7 mouse cellular contexts compared by ENCODE assay signal in genomic region chr17:45663106-45663919, GRCm38 (mm10). TPM values are rescaled to one million over a fixed set of nuclear protein-coding genes. Genes with fewer than 3 reads are reported as not detected.
DNase-seq lines count a peak whose midpoint lies in the region; ATAC-seq and TF ChIP-seq lines count a peak whose summit lies in the region.

No protein-coding gene starts in this region.

- ATAC-seq in intestine, embryonic 16.5 days: peak; percentile 46

- no peaks in the 10 kb centered on the region for H3K9me3 ChIP-seq in intestine, embryonic 16.5 days (ENCODE audit: control insufficient read depth, low read length)
- H3K9me3 ChIP-seq in midbrain, embryonic 10.5 days (replicated peaks): no peaks in the 10 kb centered on the region

- intact Hi-C loops in left cerebral cortex, postnatal 25 days (cut with DNase I): loop anchor here (2.0 kb wide), 1 partner anchor 55 kb away; no protein-coding TSS in a partner anchor

- no peaks in the 10 kb centered on the region for H3K36me3 ChIP-seq in intestine, embryonic 16.5 days (ENCODE audit: control insufficient read depth, insufficient read depth, low read length)
- peaks cover 79% of the 10 kb centered on the region for H3K36me3 ChIP-seq in midbrain, embryonic 10.5 days
- peaks cover 27% of the 10 kb centered on the region for H3K36me3 ChIP-seq in small intestine, adult 2 months (ENCODE audit: control insufficient read depth, insufficient read depth, low read length)

- TF ChIP-seq CTCF in cortical plate, adult 2 months (IDR thresholded peaks at IDR 0.05; ENCODE audit: extremely low read depth, insufficient read depth, low read length): peak; percentile 75
- peak; percentile 99 for TF ChIP-seq CTCF in small intestine, adult 2 months (IDR thresholded peaks at IDR 0.05; ENCODE audit: extremely low read depth, insufficient read length, insufficient replicate concordance, low read depth, low read length)

- no peak overlapping the region for H3K4me2 ChIP-seq in intestine, embryonic 16.5 days (ENCODE audit: low read depth, low read length)

- H3K4me3 ChIP-seq in cortical plate, adult 2 months (ENCODE audit: insufficient read depth, low read length): no peak overlapping the region
- no peak overlapping the region for H3K4me3 ChIP-seq in intestine, embryonic 16.5 days (ENCODE audit: low read length)
- peak overlapping the region; percentile 19; the same call in 1 of the 2 replicates for H3K4me3 ChIP-seq in midbrain, embryonic 10.5 days
- peak overlapping the region; percentile 17; the same call in 1 of the 2 replicates for H3K4me3 ChIP-seq in small intestine, adult 2 months (ENCODE audit: low read depth, low read length)

- no peaks in the 10 kb centered on the region for H3K27me3 ChIP-seq in intestine, embryonic 16.5 days (replicated peaks; ENCODE audit: control insufficient read depth, insufficient read depth, low read length)
- H3K27me3 ChIP-seq in midbrain, embryonic 10.5 days (ENCODE audit: low read depth, poor library complexity, severe bottlenecking): no peaks in the 10 kb centered on the region
- H3K27me3 ChIP-seq in small intestine, adult 2 months (ENCODE audit: control insufficient read depth, insufficient read depth, low read length): no peaks in the 10 kb centered on the region

- TF ChIP-seq POLR2A in cortical plate, adult 2 months (IDR thresholded peaks at IDR 0.05; ENCODE audit: extremely low read depth, insufficient read depth, low read length): no peak
- TF ChIP-seq POLR2A in small intestine, adult 2 months (IDR thresholded peaks at IDR 0.05; ENCODE audit: low read depth, low read length): no peak

- 0 out of 2 replicates have a peak overlapping the region, but pooled peaks have one; percentile 36 for H3K9ac ChIP-seq in intestine, embryonic 16.5 days (ENCODE audit: low read depth, low read length)

- peak; percentile 76 for DNase-seq in adrenal gland, adult 2 months
- peak; percentile 68 to 76 for DNase-seq in gastrocnemius, postnatal 4 days (ENCODE audit: low spot score in 2 of 2)
- peak; percentile 77 to 79 for DNase-seq in left cerebral cortex, postnatal 25 days (ENCODE audit: low spot score in 2 of 2)
- peak; percentile 83 for DNase-seq in midbrain, embryonic 10.5 days (ENCODE audit: low spot score)

- 29% methylated on average over 27 of the region's 27 CpGs for WGBS in intestine, embryonic 16.5 days
- 29% methylated on average over 27 of the region's 27 CpGs for WGBS in midbrain, embryonic 10.5 days
- 30% methylated on average over 27 of the region's 27 CpGs for whole genome bisulfite sequencing in small intestine, adult 2 months

- H3K27ac ChIP-seq in cortical plate, adult 2 months (ENCODE audit: insufficient read depth, low read length): no peak overlapping the region
- no peak overlapping the region for H3K27ac ChIP-seq in intestine, embryonic 16.5 days (ENCODE audit: low read length)
- H3K27ac ChIP-seq in midbrain, embryonic 10.5 days (replicated peaks): no peak overlapping the region
- no peak overlapping the region for H3K27ac ChIP-seq in small intestine, adult 2 months (ENCODE audit: insufficient read depth, low read depth, low read length)

- no peaks in the 10 kb centered on the region for H3K4me1 ChIP-seq in cortical plate, adult 2 months (ENCODE audit: control insufficient read depth, insufficient read depth, low read length)
- H3K4me1 ChIP-seq in intestine, embryonic 16.5 days (ENCODE audit: control insufficient read depth, insufficient read depth, low read length): no peaks in the 10 kb centered on the region
- peaks cover 21% of the 10 kb centered on the region for H3K4me1 ChIP-seq in midbrain, embryonic 10.5 days
- H3K4me1 ChIP-seq in small intestine, adult 2 months (ENCODE audit: control insufficient read depth, insufficient read depth, insufficient read length, low read length): peaks cover 3% of the 10 kb centered on the region

RNA-seq across cellular contexts. Expression of gene Capn11, which starts 4.2 kb away (rescaled TPM):
- total RNA-seq in adrenal gland, adult 2 months (2021): under 1 TPM; 0.59 to 0.95 TPM
- polyA plus RNA-seq in adrenal gland, adult 2 months (2012; rRNA removed): 0.03 TPM in 1 of 2 replicates, not detected in the other
- 0.21 and 2.1 TPM in 2 replicates for polyA plus RNA-seq in cortical plate, adult 2 months (2012; rRNA removed)
- total RNA-seq in gastrocnemius, postnatal 4 days (2021): 1 to 10 TPM in 1 of 2 experiments, under 1 TPM in 1; 0.10 to 1.5 TPM
- 0.17 and 0.33 TPM in 2 replicates for polyA plus RNA-seq in intestine, embryonic 16.5 days (2015; fragmentation: Nextera tagmentation; extraction: Ambion mirVana)
- total RNA-seq in left cerebral cortex, postnatal 25 days (2021): under 1 TPM; 0.18 to 0.21 TPM
- polyA plus RNA-seq in midbrain, embryonic 10.5 days (2016; fragmentation: Nextera tagmentation; extraction: Ambion mirVana): 0.76 and 1.5 TPM in 2 replicates
- 0.03 TPM in 1 of 2 replicates, not detected in the other for polyA plus RNA-seq in small intestine, adult 2 months (2012; rRNA removed)

RNA-seq across cellular contexts. Expression of gene Mrpl14, which starts 22.8 kb away (rescaled TPM):
- total RNA-seq in adrenal gland, adult 2 months (2021): 100 to 1,000 TPM; 126 to 132 TPM
- polyA plus RNA-seq in adrenal gland, adult 2 months (2012; rRNA removed): 223 and 257 TPM in 2 replicates
- 57.1 and 63.8 TPM in 2 replicates for polyA plus RNA-seq in cortical plate, adult 2 months (2012; rRNA removed)
- 10 to 100 TPM; 83.4 to 92.2 TPM for total RNA-seq in gastrocnemius, postnatal 4 days (2021)
- polyA plus RNA-seq in intestine, embryonic 16.5 days (2015; fragmentation: Nextera tagmentation; extraction: Ambion mirVana): 149 and 154 TPM in 2 replicates
- 10 to 100 TPM; 39.5 to 41.2 TPM for total RNA-seq in left cerebral cortex, postnatal 25 days (2021)
- polyA plus RNA-seq in midbrain, embryonic 10.5 days (2016; fragmentation: Nextera tagmentation; extraction: Ambion mirVana): 148 and 155 TPM in 2 replicates
- 105 and 161 TPM in 2 replicates for polyA plus RNA-seq in small intestine, adult 2 months (2012; rRNA removed)

RNA-seq across cellular contexts. Expression of gene Tmem63b, which starts 23.4 kb away (rescaled TPM):
- total RNA-seq in adrenal gland, adult 2 months (2021): 10 to 100 TPM; 37.9 to 54.8 TPM
- polyA plus RNA-seq in adrenal gland, adult 2 months (2012; rRNA removed): 68.9 and 71.9 TPM in 2 replicates
- polyA plus RNA-seq in cortical plate, adult 2 months (2012; rRNA removed): 206 and 219 TPM in 2 replicates
- total RNA-seq in gastrocnemius, postnatal 4 days (2021): 10 to 100 TPM; 48.6 to 56.4 TPM
- 31.7 and 31.9 TPM in 2 replicates for polyA plus RNA-seq in intestine, embryonic 16.5 days (2015; fragmentation: Nextera tagmentation; extraction: Ambion mirVana)
- total RNA-seq in left cerebral cortex, postnatal 25 days (2021): 100 to 1,000 TPM; 178 to 186 TPM
- 60.5 and 82.0 TPM in 2 replicates for polyA plus RNA-seq in midbrain, embryonic 10.5 days (2016; fragmentation: Nextera tagmentation; extraction: Ambion mirVana)
- 42.6 and 65.0 TPM in 2 replicates for polyA plus RNA-seq in small intestine, adult 2 months (2012; rRNA removed)

Comparison
In these comparisons a context has a peak if more than half of its experiments do, and no peak if none do; other contexts are left out.
1. H3K4me3 ChIP-seq: peak in midbrain, embryonic 10.5 days (single experiment) and small intestine, adult 2 months (single experiment); none in cortical plate, adult 2 months (single experiment) and intestine, embryonic 16.5 days (single experiment).
2. Peak in every context shown above with its lines, with median percentiles within 50 percentile points of each other: DNase-seq.